Mouse (Mus musculus) liver, adult (tissue): Measurements from ENCODE around the gene Ppp1r35.
A peak's percentile ranks its signal among the peaks of the same experiment; 100 is the strongest.

Experiments used
- GATA4 ChIP-seq: IDR thresholded peaks from 2 replicates; pipeline ENCODE4 v1.6.1; 2014; ENCODE audit warnings: mild to moderate bottlenecking, low read length; ENCODE audit not compliant: insufficient replicate concordance

The Ppp1r35 gene

GRCm38 (mm10) chr5:137778635-137779034 is at the start of gene Ppp1r35:
Gene Ppp1r35, plus strand, starts transcription at chr5:137778849.
- peak; percentile 52; the same call in 1 of the 2 replicates for TF ChIP-seq GATA4

- no peak for TF ChIP-seq GATA4
Observed at GRCm38 (mm10) chr5:137733638-137734288, 44.9 kb upstream of the Ppp1r35 start.

- no peak for TF ChIP-seq GATA4
Observed at GRCm38 (mm10) chr5:137734289-137735061, 44.2 kb upstream of the Ppp1r35 start.

- TF ChIP-seq GATA4, result no peak
Observed at GRCm38 (mm10) chr5:137737400-137737940, 41.2 kb upstream of the Ppp1r35 start.

- TF ChIP-seq GATA4, result no peak
Observed at GRCm38 (mm10) chr5:137738516-137738915, 40.1 kb upstream of the Ppp1r35 start.

- TF ChIP-seq GATA4, result no peak
Observed at GRCm38 (mm10) chr5:137739471-137739870, 39.2 kb upstream of the Ppp1r35 start.

- no peak for TF ChIP-seq GATA4
Observed at GRCm38 (mm10) chr5:137740506-137740905, 38.1 kb upstream of the Ppp1r35 start.

- no peak for TF ChIP-seq GATA4
Observed at GRCm38 (mm10) chr5:137741023-137741931, 37.4 kb upstream of the Ppp1r35 start, which contains the start of gene Nyap1. Gene Nyap1, minus strand, starts transcription at chr5:137741607.

GRCm38 (mm10) chr5:137742048-137742447 is 36.6 kb upstream of the Ppp1r35 start:
- no peak for TF ChIP-seq GATA4

GRCm38 (mm10) chr5:137742836-137743235 is 35.8 kb upstream of the Ppp1r35 start:
- TF ChIP-seq GATA4, result no peak

GRCm38 (mm10) chr5:137744197-137744596 is 34.5 kb upstream of the Ppp1r35 start:
- TF ChIP-seq GATA4, result no peak

GRCm38 (mm10) chr5:137745214-137746171 is 33.2 kb upstream of the Ppp1r35 start, which contains the start of gene Tsc22d4:
Gene Tsc22d4, plus strand, starts transcription at chr5:137745730.
- TF ChIP-seq GATA4, result peak; percentile 55; the same call in 1 of the 2 replicates

GRCm38 (mm10) chr5:137746282-137746850 is 32.3 kb upstream of the Ppp1r35 start:
- TF ChIP-seq GATA4, result no peak
